Mouse (Mus musculus) C2C12 (cell line): ENCODE data around the gene Mcat. TPM values are rescaled to one million over a fixed set of nuclear protein-coding genes. Genes with fewer than 3 reads are reported as not detected.
A peak's percentile ranks its signal among the peaks of the same experiment; 100 is the strongest.

Experiments
- H3K27me3 ChIP-seq: one replicate; pipeline ENCODE4 v1.6.1; 2011; ENCODE audit not compliant: control insufficient read depth, insufficient read depth, insufficient read length
- H3K36me3 ChIP-seq: one replicate; pipeline ENCODE4 v1.6.1; 2011; ENCODE audit not compliant: control insufficient read depth, insufficient read depth
- H3K4me3 ChIP-seq: one replicate; pipeline ENCODE4 v1.5.1; 2011; ENCODE audit warnings: mild to moderate bottlenecking, control low read depth; ENCODE audit not compliant: poor library complexity, insufficient read depth, severe bottlenecking
- H3K79me2 ChIP-seq: one replicate; pipeline ENCODE4 v1.6.1; 2011; ENCODE audit not compliant: control insufficient read depth, insufficient read depth
- H3K79me3 ChIP-seq: one replicate; pipeline ENCODE4 v1.6.1; 2011; ENCODE audit warnings: low read depth, control low read depth
- H3ac ChIP-seq: one replicate; pipeline ENCODE3; 2011; ENCODE audit warnings: low read depth; ENCODE audit not compliant: control insufficient read depth, insufficient read length
- CEBPB ChIP-seq: IDR thresholded peaks from one replicate; pipeline ENCODE4 v1.6.1; 2011; ENCODE audit warnings: low read depth, mild to moderate bottlenecking, control low read depth, moderate library complexity
- CTCF ChIP-seq: IDR thresholded peaks from one replicate; pipeline ENCODE4 v1.5.1; 2011; ENCODE audit not compliant: control insufficient read depth, insufficient read depth, insufficient read length
- FOSL1 ChIP-seq: IDR thresholded peaks from one replicate; pipeline ENCODE4 v1.8.0; 2011; ENCODE audit warnings: mild to moderate bottlenecking, low read length; ENCODE audit not compliant: poor library complexity, insufficient read depth, severe bottlenecking
- MAX ChIP-seq: IDR thresholded peaks from one replicate; pipeline ENCODE4 v1.6.1; 2011; ENCODE audit warnings: mild to moderate bottlenecking, control low read depth
- MYOD1 ChIP-seq: IDR thresholded peaks from one replicate; pipeline ENCODE4 v1.6.1; 2011; ENCODE audit warnings: low read depth; ENCODE audit not compliant: control insufficient read depth, insufficient read length
- MYOG ChIP-seq: IDR thresholded peaks from one replicate; pipeline ENCODE4 v1.6.1; 2011; ENCODE audit not compliant: control insufficient read depth, insufficient read length; ENCODE audit errors: extremely low read depth
- USF1 ChIP-seq: IDR thresholded peaks from one replicate; pipeline ENCODE4 v1.6.1; 2011; ENCODE audit warnings: low read depth, mild to moderate bottlenecking, control low read depth, moderate library complexity
- polyA plus RNA-seq: library from polyadenylated mRNA; unstranded; fragments of >200 nt; fragmentation: generic; extraction: Trizol; gene quantifications from one replicate; pipeline ENCODE4 v1.2.1, GENCODE M21; 2012; ENCODE audit warnings: missing spikeins

Mcat gene
- polyA plus RNA-seq, 1 experiment = 42.4 TPM

DNA sequence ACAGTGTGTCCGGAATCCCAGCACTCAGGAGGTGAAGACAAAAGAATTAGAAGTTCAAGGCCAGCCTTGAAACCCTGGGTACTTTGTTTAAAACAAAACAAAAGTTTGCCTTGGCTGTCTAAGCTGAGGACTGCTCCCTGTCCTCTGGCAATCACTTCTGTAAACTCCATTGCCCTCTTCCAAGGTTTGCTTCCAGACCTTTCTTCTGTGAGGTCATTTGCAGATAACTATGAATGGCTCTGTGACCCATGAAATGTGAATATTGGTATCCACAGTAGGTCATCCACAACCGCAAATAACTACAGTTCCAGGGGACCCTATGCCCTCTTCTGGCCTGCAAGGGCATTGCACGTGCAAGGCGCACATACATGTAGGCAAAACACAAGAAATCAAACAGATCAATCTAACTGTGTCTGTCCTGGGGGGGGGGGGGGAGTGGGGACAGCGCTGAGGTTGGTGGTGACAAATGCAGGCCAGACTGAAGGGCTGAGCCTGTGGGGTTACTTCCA, 31.6 kb downstream of the Mcat start:
- Histone ChIP-seq H3K79me3 (no peaks in the 10 kb centered on the region), H3K36me3 (no peaks in the 10 kb centered on the region), H3K4me3 (no peak overlapping the region), H3K79me2 (no peaks in the 10 kb centered on the region), H3ac (no peak overlapping the region), H3K27me3 (peaks cover 18% of the 10 kb centered on the region)
- TF ChIP-seq MYOD1 (no peak), CTCF (peak; percentile 2), MYOG (no peak), USF1 (no peak), CEBPB (no peak), FOSL1 (no peak), MAX (no peak)

- H3K27me3 ChIP-seq = peaks cover 18% of the 10 kb centered on the region
- no peak overlapping the region for H3K4me3 ChIP-seq
- no peaks in the 10 kb centered on the region for H3K36me3 ChIP-seq
- no peak overlapping the region for H3ac ChIP-seq
- TF ChIP-seq MYOG = no peak
- no peaks in the 10 kb centered on the region for H3K79me3 ChIP-seq
- H3K79me2 ChIP-seq = no peaks in the 10 kb centered on the region
Observed at GRCm38 (mm10) chr15:83530688-83531087, 32.9 kb downstream of the Mcat start.

DNA sequence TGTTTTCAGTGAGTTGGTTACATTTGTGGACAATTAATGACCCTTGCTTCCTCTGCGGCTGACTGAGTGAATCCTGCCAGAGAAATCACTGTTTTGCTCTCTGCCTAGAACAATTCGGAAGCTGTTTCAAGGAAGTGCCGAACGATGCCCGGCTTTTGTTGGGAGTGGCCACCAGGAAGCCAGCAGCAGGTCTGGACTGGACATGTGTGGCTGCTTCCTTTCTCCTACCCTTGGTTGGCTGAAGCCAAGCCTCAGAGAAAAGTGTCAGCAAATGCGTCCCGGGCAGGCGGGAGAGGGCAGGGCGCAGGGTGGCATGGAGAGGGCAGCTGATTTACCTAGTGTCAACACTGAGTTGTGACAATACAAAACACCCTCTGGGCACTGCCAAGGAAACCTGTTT, 33.4 kb downstream of the Mcat start:
- H3K79me3 ChIP-seq = no peaks in the 10 kb centered on the region
- H3ac ChIP-seq = no peak overlapping the region
- TF ChIP-seq CTCF (no peak), MYOD1 (no peak), USF1 (no peak), MYOG (no peak), FOSL1 (no peak), CEBPB (no peak), MAX (no peak)
- H3K36me3 ChIP-seq = no peaks in the 10 kb centered on the region
- peaks cover 18% of the 10 kb centered on the region for H3K27me3 ChIP-seq
- no peaks in the 10 kb centered on the region for H3K79me2 ChIP-seq
- no peak overlapping the region for H3K4me3 ChIP-seq

DNA sequence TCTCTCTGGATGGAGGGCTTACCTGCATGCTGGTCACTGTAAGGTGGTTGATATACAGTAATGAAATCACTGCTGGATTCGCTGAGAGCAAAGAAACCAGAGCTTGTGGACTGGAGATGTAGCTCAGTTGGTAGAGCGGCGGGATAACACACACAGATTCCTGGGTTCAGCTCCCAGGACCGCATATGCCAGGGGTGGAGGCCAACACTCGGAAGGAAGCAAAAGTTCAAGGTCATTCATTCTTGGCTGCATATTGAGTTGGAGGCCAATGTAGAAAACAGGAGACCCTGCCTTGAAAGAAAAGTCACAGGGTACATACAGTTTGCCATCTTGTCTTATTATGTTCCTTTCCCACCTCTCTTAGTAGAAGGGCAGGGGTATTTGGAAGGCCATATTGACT, 33.8 kb downstream of the Mcat start:
- Histone ChIP-seq H3K79me2 (no peaks in the 10 kb centered on the region), H3K36me3 (no peaks in the 10 kb centered on the region), H3K79me3 (no peaks in the 10 kb centered on the region), H3K27me3 (peaks cover 18% of the 10 kb centered on the region), H3K4me3 (no peak overlapping the region), H3ac (no peak overlapping the region)
- TF ChIP-seq CEBPB (no peak), FOSL1 (no peak), CTCF (no peak), USF1 (no peak), MYOD1 (no peak), MAX (no peak), MYOG (no peak)

- no peak overlapping the region for H3ac ChIP-seq
- no peak for TF ChIP-seq CEBPB
- no peak for TF ChIP-seq MYOD1
- TF ChIP-seq USF1 = no peak
- TF ChIP-seq MYOG = no peak
- no peak for TF ChIP-seq CTCF
- TF ChIP-seq FOSL1 = no peak
- no peak for TF ChIP-seq MAX
- H3K4me3 ChIP-seq = no peak overlapping the region
- peaks cover 18% of the 10 kb centered on the region for H3K27me3 ChIP-seq
- no peaks in the 10 kb centered on the region for H3K79me2 ChIP-seq
- no peaks in the 10 kb centered on the region for H3K36me3 ChIP-seq
- H3K79me3 ChIP-seq = no peaks in the 10 kb centered on the region
Observed at GRCm38 (mm10) chr15:83528892-83529291, 34.7 kb downstream of the Mcat start.

GRCm38 (mm10) chr15:83527747-83528146, 35.8 kb downstream of the Mcat start:
- Histone ChIP-seq H3K79me2 (no peaks in the 10 kb centered on the region), H3K36me3 (no peaks in the 10 kb centered on the region), H3K4me3 (no peak overlapping the region), H3K79me3 (no peaks in the 10 kb centered on the region), H3K27me3 (peaks cover 18% of the 10 kb centered on the region), H3ac (no peak overlapping the region)
- TF ChIP-seq MAX = no peak
- TF ChIP-seq MYOG = no peak
- no peak for TF ChIP-seq FOSL1
- TF ChIP-seq USF1 = no peak
- no peak for TF ChIP-seq CTCF
- no peak for TF ChIP-seq MYOD1
- TF ChIP-seq CEBPB = no peak

GRCm38 (mm10) chr15:83527092-83527437, 36.5 kb downstream of the Mcat start:
- no peak for TF ChIP-seq FOSL1
- no peak for TF ChIP-seq CEBPB
- TF ChIP-seq CTCF = no peak
- TF ChIP-seq USF1 = no peak
- TF ChIP-seq MYOG = no peak
- no peak for TF ChIP-seq MYOD1
- no peaks in the 10 kb centered on the region for H3K36me3 ChIP-seq
- H3K27me3 ChIP-seq = peaks cover 18% of the 10 kb centered on the region
- peak overlapping the region; percentile 25 for H3K4me3 ChIP-seq
- no peaks in the 10 kb centered on the region for H3K79me3 ChIP-seq
- no peaks in the 10 kb centered on the region for H3K79me2 ChIP-seq
- H3ac ChIP-seq = peak overlapping the region; percentile 25
